Mouse (Mus musculus) neural tube, embryonic 11.5 days (tissue): Measurements from ENCODE around the gene Hagh. TPM values are rescaled to one million over a fixed set of nuclear protein-coding genes. Genes with fewer than 3 reads are reported as not detected.

Experiments used
- ATAC-seq: fragments of 200-750 bp; cut with Nextera tagmentation; 2 replicates; pipeline ENCODE4 v1.8.0; 2017; ENCODE audit warnings: moderate number of reproducible peaks, mild to moderate bottlenecking, moderate TSS enrichment, moderate library complexity; ENCODE audit not compliant: insufficient read depth, low FRiP score, low TSS enrichment
- DNase-seq: peaks from one replicate; pipeline ENCODE4 v3.0.0-alpha.2; 2015; ENCODE audit warnings: low spot score
- H3K27ac ChIP-seq: fragments of 300-500 bp; sonication (generic); 2 replicates; pipeline ENCODE4 v1.5.1; 2014; ENCODE audit warnings: low read depth, mild to moderate bottlenecking, low read length
- H3K27me3 ChIP-seq: fragments of 300-500 bp; sonication (generic); 2 replicates; pipeline ENCODE4 v1.6.1; 2014; ENCODE audit warnings: mild to moderate bottlenecking, low read length, mixed read lengths; ENCODE audit not compliant: control insufficient read depth, insufficient read depth
- H3K36me3 ChIP-seq: fragments of 300-500 bp; sonication (generic); 2 replicates; pipeline ENCODE4 v1.6.1; 2014; ENCODE audit warnings: mild to moderate bottlenecking, low read length, moderate library complexity, mixed read lengths; ENCODE audit not compliant: control insufficient read depth, insufficient read depth
- H3K4me1 ChIP-seq: fragments of 300-500 bp; sonication (generic); 2 replicates; pipeline ENCODE4 v1.6.1; 2014; ENCODE audit warnings: low read length, mixed read lengths; ENCODE audit not compliant: control insufficient read depth, insufficient read depth
- H3K4me2 ChIP-seq: fragments of 300-500 bp; sonication (generic); 2 replicates; pipeline ENCODE4 v1.6.1; 2014; ENCODE audit warnings: low read depth, mild to moderate bottlenecking, moderate library complexity
- H3K4me3 ChIP-seq: fragments of 300-500 bp; sonication (generic); 2 replicates; pipeline ENCODE4 v1.5.1; 2014; ENCODE audit warnings: low read depth, low read length
- H3K9ac ChIP-seq: fragments of 300-500 bp; sonication (generic); 2 replicates; pipeline ENCODE4 v1.6.1; 2014; ENCODE audit warnings: mild to moderate bottlenecking, low read length
- H3K9me3 ChIP-seq: fragments of 300-500 bp; sonication (generic); 2 replicates; pipeline ENCODE4 v1.6.1; 2016; ENCODE audit warnings: low read length; ENCODE audit not compliant: control insufficient read depth
- WGBS: fragments of 180-500 bp; shearing (Covaris S2); extraction: QIAGEN DNeasy Blood & Tissue Kit; methylation state at CpG from one replicate; pipeline ENCODE4 v1.1.7; 2014; 5-methylcytosine and 5-hydroxymethylcytosine counted together
- polyA plus RNA-seq: library from polyadenylated mRNA; unstranded; fragments of >200 nt; fragmentation: Nextera tagmentation; extraction: Ambion mirVana; gene quantifications from 2 replicates; pipeline ENCODE4 v1.2.1, GENCODE M21; 2014

Hagh gene
- polyA plus RNA-seq, 1 experiment from 2014 or later, result 34.5 TPM

GRCm38 (mm10) chr17:24886932-24887271, 47.0 kb downstream of the Hagh start:
- Histone ChIP-seq H3K9me3 (no peaks in the 10 kb centered on the region), H3K4me3 (peak overlapping the region; percentile 88), H3K27me3 (no peaks in the 10 kb centered on the region), H3K4me1 (peaks cover 14% of the 10 kb centered on the region), H3K27ac (0 out of 2 replicates have a peak overlapping the region, but pooled peaks have one; percentile 34), H3K9ac (peak overlapping the region; percentile 87), H3K36me3 (peaks cover 12% of the 10 kb centered on the region), H3K4me2 (peak overlapping the region; percentile 92)
- 1% methylated on average over 18 of the region's 18 CpGs for WGBS
- peak; percentile 29 for ATAC-seq
- no peak for DNase-seq

- Histone ChIP-seq H3K36me3 (peaks cover 12% of the 10 kb centered on the region), H3K4me3 (peak overlapping the region; percentile 88), H3K9ac (peak overlapping the region; percentile 87), H3K27me3 (no peaks in the 10 kb centered on the region), H3K4me2 (peak overlapping the region; percentile 92), H3K9me3 (no peaks in the 10 kb centered on the region), H3K4me1 (peaks cover 14% of the 10 kb centered on the region), H3K27ac (0 out of 2 replicates have a peak overlapping the region, but pooled peaks have one; percentile 34)
- no peak for DNase-seq
- no peak for ATAC-seq
- 73% methylated on average over 18 of the region's 18 CpGs for WGBS
Measured at GRCm38 (mm10) chr17:24887291-24888080, 47.5 kb downstream of the Hagh start.

GRCm38 (mm10) chr17:24888862-24889261, 48.9 kb downstream of the Hagh start:
- 92% methylated on average over 3 of the region's 3 CpGs for WGBS
- H3K36me3 ChIP-seq, result peaks cover 10% of the 10 kb centered on the region

DNA sequence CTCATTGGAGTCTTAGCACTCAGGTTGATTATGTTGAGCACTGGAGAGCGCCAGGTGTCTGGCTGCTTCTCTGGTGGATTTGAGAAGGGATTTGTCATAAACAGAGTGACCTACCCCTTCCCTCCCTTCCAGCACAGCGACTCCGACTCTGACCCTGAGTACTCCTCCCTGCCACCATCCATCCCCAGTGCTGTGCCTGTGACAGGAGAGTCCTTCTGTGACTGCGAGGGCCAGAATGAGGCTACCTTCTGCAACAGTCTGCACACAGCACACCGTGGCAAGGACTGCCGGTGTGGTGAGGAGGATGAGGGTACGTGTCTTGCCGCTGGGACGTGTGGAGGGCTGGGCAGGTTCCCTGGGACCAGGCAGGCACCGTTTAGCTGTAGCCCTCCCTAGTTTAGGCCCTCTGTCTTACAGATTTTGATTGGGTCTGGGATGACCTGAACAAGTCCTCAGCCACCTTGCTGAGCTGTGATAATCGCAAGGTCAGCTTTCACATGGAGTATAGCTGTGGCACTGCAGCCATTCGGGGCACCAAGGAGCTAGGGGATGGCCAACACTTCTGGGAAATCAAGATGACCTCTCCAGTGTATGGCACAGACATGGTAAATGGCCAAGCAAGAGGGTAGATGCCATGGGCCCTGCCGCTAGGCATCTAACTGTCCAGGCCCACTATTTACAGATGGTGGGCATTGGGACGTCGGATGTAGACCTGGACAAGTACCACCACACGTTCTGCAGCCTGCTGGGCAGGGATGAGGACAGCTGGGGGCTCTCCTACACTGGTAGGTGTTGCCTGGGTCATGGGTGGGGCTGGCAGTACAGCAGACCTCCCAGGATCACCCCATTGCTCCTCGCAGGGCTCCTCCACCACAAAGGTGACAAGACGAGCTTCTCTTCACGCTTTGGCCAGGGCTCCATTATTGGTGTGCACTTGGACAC, 50.5 kb downstream of the Hagh start:
- no peak overlapping the region for H3K9ac ChIP-seq
- no peak overlapping the region for H3K27ac ChIP-seq
- no peaks in the 10 kb centered on the region for H3K27me3 ChIP-seq
- H3K36me3 ChIP-seq, result peaks cover 10% of the 10 kb centered on the region
- H3K4me1 ChIP-seq, result peaks cover 18% of the 10 kb centered on the region
- H3K9me3 ChIP-seq, result no peaks in the 10 kb centered on the region
- 88% methylated on average over 19 of the region's 19 CpGs for WGBS
- H3K4me2 ChIP-seq, result no peak overlapping the region
- ATAC-seq (no peak), DNase-seq (no peak)
- no peak overlapping the region; the same call in 1 of the 2 replicates for H3K4me3 ChIP-seq

More at GRCm38 (mm10) chr17:24888862-24889261, 48.9 kb downstream of the Hagh start:
- ATAC-seq, result no peak
- Histone ChIP-seq H3K9me3 (no peaks in the 10 kb centered on the region), H3K4me1 (peaks cover 15% of the 10 kb centered on the region), H3K9ac (no peak overlapping the region), H3K4me2 (no peak overlapping the region), H3K27me3 (no peaks in the 10 kb centered on the region), H3K4me3 (no peak overlapping the region), H3K27ac (no peak overlapping the region)
- no peak for DNase-seq

GRCm38 (mm10) chr17:24891321-24891720, 51.4 kb downstream of the Hagh start:
- Histone ChIP-seq H3K4me2 (no peak overlapping the region), H3K4me3 (no peak overlapping the region), H3K9ac (no peak overlapping the region), H3K27ac (no peak overlapping the region), H3K4me1 (peaks cover 22% of the 10 kb centered on the region), H3K36me3 (peaks cover 10% of the 10 kb centered on the region), H3K9me3 (no peaks in the 10 kb centered on the region), H3K27me3 (no peaks in the 10 kb centered on the region)
- WGBS, result 94% methylated on average over 12 of the region's 13 CpGs
- DNase-seq (no peak), ATAC-seq (no peak)

DNA sequence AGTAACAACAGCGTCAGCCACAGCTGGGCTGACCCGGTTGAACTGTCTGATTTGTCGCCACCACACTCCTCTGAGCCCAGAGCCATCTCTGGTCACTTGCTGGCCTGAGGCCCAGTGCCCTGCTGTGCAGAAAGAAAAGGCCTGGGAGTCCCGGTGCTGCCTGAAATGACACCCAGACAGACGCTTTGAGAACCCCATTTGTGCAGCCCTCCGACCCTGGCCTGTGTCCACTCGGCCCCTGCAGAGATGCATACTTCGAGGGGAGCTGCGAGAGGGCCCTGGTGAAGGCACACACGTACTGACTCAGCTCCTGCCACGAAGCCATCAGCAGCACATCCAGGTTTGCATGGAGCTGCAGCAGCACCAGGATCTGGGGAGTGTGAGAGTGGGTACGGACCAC, 52.8 kb downstream of the Hagh start:
- H3K4me1 ChIP-seq, result peaks cover 25% of the 10 kb centered on the region
- no peak overlapping the region for H3K4me3 ChIP-seq
- ATAC-seq (no peak), DNase-seq (no peak)
- H3K36me3 ChIP-seq, result peaks cover 12% of the 10 kb centered on the region
- H3K27me3 ChIP-seq, result no peaks in the 10 kb centered on the region
- no peak overlapping the region for H3K4me2 ChIP-seq
- H3K27ac ChIP-seq, result no peak overlapping the region
- WGBS, result 93% methylated on average over 12 of the region's 12 CpGs
- no peaks in the 10 kb centered on the region for H3K9me3 ChIP-seq
- H3K9ac ChIP-seq, result no peak overlapping the region

DNA sequence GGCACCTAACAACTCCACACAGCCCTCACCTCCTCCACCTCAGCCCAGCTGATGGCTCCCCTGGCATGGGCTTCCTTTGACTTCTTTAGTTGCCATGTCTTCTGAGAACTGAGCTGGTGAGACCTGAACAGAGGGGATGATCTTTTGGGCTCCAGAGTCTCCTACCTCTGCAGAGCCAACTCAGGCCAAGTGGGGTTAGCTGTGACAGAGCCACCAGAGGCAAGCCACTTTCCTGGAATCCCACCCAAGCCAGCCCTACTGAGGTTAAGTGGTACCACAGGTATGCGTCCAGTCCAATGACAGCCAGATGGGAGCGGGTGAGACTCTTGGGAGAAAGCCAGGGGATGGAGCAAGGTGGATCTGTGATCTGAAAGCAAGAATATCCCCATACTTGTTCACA, 53.3 kb downstream of the Hagh start:
- no peaks in the 10 kb centered on the region for H3K9me3 ChIP-seq
- no peaks in the 10 kb centered on the region for H3K27me3 ChIP-seq
- H3K36me3 ChIP-seq, result peaks cover 14% of the 10 kb centered on the region
- ATAC-seq (no peak), DNase-seq (no peak)
- H3K9ac ChIP-seq, result no peak overlapping the region
- 93% methylated on average over 2 of the region's 2 CpGs for WGBS
- no peak overlapping the region for H3K4me2 ChIP-seq
- peaks cover 24% of the 10 kb centered on the region for H3K4me1 ChIP-seq
- no peak overlapping the region for H3K27ac ChIP-seq
- H3K4me3 ChIP-seq, result no peak overlapping the region

- peak overlapping the region; percentile 87 for H3K9ac ChIP-seq
Measured at GRCm38 (mm10) chr17:24894061-24894994, 54.4 kb downstream of the Hagh start.

More at GRCm38 (mm10) chr17:24894061-24894994, 54.4 kb downstream of the Hagh start:
- peak overlapping the region; percentile 67 for H3K27ac ChIP-seq
- H3K27me3 ChIP-seq, result no peaks in the 10 kb centered on the region
- H3K4me3 ChIP-seq, result peak overlapping the region; percentile 88
- peaks cover 21% of the 10 kb centered on the region for H3K36me3 ChIP-seq
- 11% methylated on average over 31 of the region's 31 CpGs for WGBS
- ATAC-seq, result 0 out of 2 replicates have a peak, but pooled peaks have one; percentile 6
- H3K4me2 ChIP-seq, result peak overlapping the region; percentile 99
- no peaks in the 10 kb centered on the region for H3K9me3 ChIP-seq
- H3K4me1 ChIP-seq, result peaks cover 24% of the 10 kb centered on the region
- DNase-seq, result no peak
